Mouse (Mus musculus): ENCODE measurements around the gene Olfr354.

DNA sequence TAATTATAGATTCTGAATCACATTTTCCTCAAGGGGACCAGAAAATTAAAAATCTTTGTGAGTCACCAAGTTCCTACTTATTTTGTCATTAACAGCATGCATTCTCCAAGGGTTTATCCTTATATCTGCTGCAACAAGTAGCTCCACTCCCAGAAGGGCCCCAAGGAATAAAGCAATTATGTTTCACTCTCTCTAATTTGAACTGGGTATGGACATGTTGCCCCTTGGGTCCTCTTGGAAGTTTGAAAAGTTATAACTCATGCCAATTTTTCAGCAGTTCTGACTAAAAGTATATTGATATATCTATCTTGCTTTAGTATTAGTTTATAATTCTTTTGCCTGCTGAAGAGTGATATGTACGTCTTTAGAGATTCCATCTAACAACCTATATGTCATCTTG lies 37.3 kb upstream of the Olfr354 start, which contains the start of gene Olfr352:
- TF ChIP-seq CTCF (IDR thresholded peaks at IDR 0.05; ENCODE audit: borderline replicate concordance, extremely low read depth, insufficient read depth, insufficient read length) (no peak), POLR2A (IDR thresholded peaks at IDR 0.05; ENCODE audit: borderline replicate concordance, extremely low read depth, insufficient read depth, insufficient read length, poor library complexity, severe bottlenecking) (no peak)
